Mouse (Mus musculus) C2C12 (cell line): ENCODE results near the gene Taar3. TPM values are rescaled to one million over a fixed set of nuclear protein-coding genes. Genes with fewer than 3 reads are reported as not detected.

Source experiments
- H3K27me3 ChIP-seq: one replicate; pipeline ENCODE4 v1.6.1; 2011; ENCODE audit not compliant: control insufficient read depth, insufficient read depth, insufficient read length
- H3K36me3 ChIP-seq: one replicate; pipeline ENCODE4 v1.6.1; 2011; ENCODE audit not compliant: control insufficient read depth, insufficient read depth
- H3K4me3 ChIP-seq: one replicate; pipeline ENCODE4 v1.5.1; 2011; ENCODE audit warnings: mild to moderate bottlenecking, control low read depth; ENCODE audit not compliant: poor library complexity, insufficient read depth, severe bottlenecking
- H3K79me2 ChIP-seq: one replicate; pipeline ENCODE4 v1.6.1; 2011; ENCODE audit not compliant: control insufficient read depth, insufficient read depth
- H3K79me3 ChIP-seq: one replicate; pipeline ENCODE4 v1.6.1; 2011; ENCODE audit warnings: low read depth, control low read depth
- H3ac ChIP-seq: one replicate; pipeline ENCODE3; 2011; ENCODE audit warnings: low read depth; ENCODE audit not compliant: control insufficient read depth, insufficient read length
- CEBPB ChIP-seq: IDR thresholded peaks from one replicate; pipeline ENCODE4 v1.6.1; 2011; ENCODE audit warnings: low read depth, mild to moderate bottlenecking, control low read depth, moderate library complexity
- CTCF ChIP-seq: IDR thresholded peaks from one replicate; pipeline ENCODE4 v1.5.1; 2011; ENCODE audit not compliant: control insufficient read depth, insufficient read depth, insufficient read length
- FOSL1 ChIP-seq: IDR thresholded peaks from one replicate; pipeline ENCODE4 v1.8.0; 2011; ENCODE audit warnings: mild to moderate bottlenecking, low read length; ENCODE audit not compliant: poor library complexity, insufficient read depth, severe bottlenecking
- MAX ChIP-seq: IDR thresholded peaks from one replicate; pipeline ENCODE4 v1.6.1; 2011; ENCODE audit warnings: mild to moderate bottlenecking, control low read depth
- MYOD1 ChIP-seq: IDR thresholded peaks from one replicate; pipeline ENCODE4 v1.6.1; 2011; ENCODE audit warnings: low read depth; ENCODE audit not compliant: control insufficient read depth, insufficient read length
- MYOG ChIP-seq: IDR thresholded peaks from one replicate; pipeline ENCODE4 v1.6.1; 2011; ENCODE audit not compliant: control insufficient read depth, insufficient read length; ENCODE audit errors: extremely low read depth
- USF1 ChIP-seq: IDR thresholded peaks from one replicate; pipeline ENCODE4 v1.6.1; 2011; ENCODE audit warnings: low read depth, mild to moderate bottlenecking, control low read depth, moderate library complexity
- polyA plus RNA-seq: library from polyadenylated mRNA; unstranded; fragments of >200 nt; fragmentation: generic; extraction: Trizol; gene quantifications from one replicate; pipeline ENCODE4 v1.2.1, GENCODE M21; 2012; ENCODE audit warnings: missing spikeins

The Taar3 gene
- polyA plus RNA-seq, 1 experiment, result not detected

GRCm38 (mm10) chr10:23978901-23979705, 29.7 kb downstream of the Taar3 start:
- no peaks in the 10 kb centered on the region for H3K36me3 ChIP-seq
- no peaks in the 10 kb centered on the region for H3K27me3 ChIP-seq
- no peak overlapping the region for H3K4me3 ChIP-seq
- TF ChIP-seq CTCF, result peak; percentile 31
- no peak for TF ChIP-seq MYOD1
- no peaks in the 10 kb centered on the region for H3K79me2 ChIP-seq
- no peak overlapping the region for H3ac ChIP-seq
- no peaks in the 10 kb centered on the region for H3K79me3 ChIP-seq

- Histone ChIP-seq H3K79me3 (no peaks in the 10 kb centered on the region), H3ac (no peak within 1 kb of the TSS), H3K79me2 (no peaks in the 10 kb centered on the region), H3K36me3 (no peaks in the 10 kb centered on the region), H3K4me3 (no peak within 1 kb of the TSS), H3K27me3 (peaks cover 7% of the 10 kb centered on the region)
- TF ChIP-seq FOSL1, result no peak
- TF ChIP-seq MYOD1, result no peak
- no peak for TF ChIP-seq MYOG
- no peak for TF ChIP-seq USF1
- no peak for TF ChIP-seq CEBPB
- no peak for TF ChIP-seq MAX
- TF ChIP-seq CTCF, result no peak
Observed at GRCm38 (mm10) chr10:23985546-23985945, 36.2 kb downstream of the Taar3 start, which contains the start of gene Taar6. Taar6 (minus strand) TSS chr10:23985646.

GRCm38 (mm10) chr10:23986419-23986818, 37.1 kb downstream of the Taar3 start:
- Histone ChIP-seq H3K79me2 (no peaks in the 10 kb centered on the region), H3ac (no peak overlapping the region), H3K4me3 (no peak overlapping the region), H3K79me3 (no peaks in the 10 kb centered on the region), H3K36me3 (no peaks in the 10 kb centered on the region), H3K27me3 (peaks cover 7% of the 10 kb centered on the region)
- no peak for TF ChIP-seq USF1
- no peak for TF ChIP-seq CEBPB
- TF ChIP-seq MYOD1, result no peak
- TF ChIP-seq FOSL1, result no peak
- no peak for TF ChIP-seq MAX
- no peak for TF ChIP-seq CTCF
- TF ChIP-seq MYOG, result no peak

- Histone ChIP-seq H3ac (no peak within 1 kb of the TSS), H3K79me3 (no peaks in the 10 kb centered on the region), H3K79me2 (no peaks in the 10 kb centered on the region), H3K36me3 (no peaks in the 10 kb centered on the region), H3K4me3 (no peak within 1 kb of the TSS), H3K27me3 (peaks cover 7% of the 10 kb centered on the region)
- TF ChIP-seq MYOD1 (no peak), CEBPB (no peak), MYOG (no peak), CTCF (no peak), FOSL1 (no peak), USF1 (no peak), MAX (no peak)
Observed at GRCm38 (mm10) chr10:23993381-23993780, 44.0 kb downstream of the Taar3 start, which contains the start of gene Taar7a. Taar7a (minus strand) TSS chr10:23993481.

GRCm38 (mm10) chr10:23999639-24000038, 50.3 kb downstream of the Taar3 start, which contains the start of gene Taar7b:
Taar7b (plus strand) TSS chr10:23999939.
- no peaks in the 10 kb centered on the region for H3K79me3 ChIP-seq
- TF ChIP-seq FOSL1 (no peak), MAX (no peak), MYOD1 (no peak), CEBPB (no peak), CTCF (no peak), MYOG (no peak), USF1 (no peak)
- no peaks in the 10 kb centered on the region for H3K36me3 ChIP-seq
- H3K79me2 ChIP-seq, result no peaks in the 10 kb centered on the region
- H3ac ChIP-seq, result no peak within 1 kb of the TSS
- no peak within 1 kb of the TSS for H3K4me3 ChIP-seq
- H3K27me3 ChIP-seq, result no peaks in the 10 kb centered on the region

Other genes with a start within 250 kb of the Taar3 start
- 6,760 TPM for gene Rps12, start 162.3 kb upstream of the Taar3 start, polyA plus RNA-seq
- gene Slc18b1, start 152.6 kb upstream of the Taar3 start, polyA plus RNA-seq, result 7.3 TPM
- gene Vnn3, start 98.1 kb upstream of the Taar3 start, polyA plus RNA-seq, result not detected
- gene Vnn1, start 54.9 kb upstream of the Taar3 start, polyA plus RNA-seq, result 0.16 TPM
- not detected for gene Taar1, start 29.2 kb upstream of the Taar3 start, polyA plus RNA-seq
- not detected for gene Taar2, start 11.0 kb upstream of the Taar3 start, polyA plus RNA-seq
- not detected for gene Taar4, start 10.9 kb downstream of the Taar3 start, polyA plus RNA-seq
- gene Taar5, start 21.1 kb downstream of the Taar3 start, polyA plus RNA-seq, result not detected
- gene Taar6, start 36.1 kb downstream of the Taar3 start, polyA plus RNA-seq, result not detected
- not detected for gene Taar7a, start 43.9 kb downstream of the Taar3 start, polyA plus RNA-seq
- not detected for gene Taar7b, start 50.4 kb downstream of the Taar3 start, polyA plus RNA-seq
- not detected for gene Taar7d, start 77.7 kb downstream of the Taar3 start, polyA plus RNA-seq
- gene Taar7e, start 88.1 kb downstream of the Taar3 start, polyA plus RNA-seq, result not detected
- gene Taar7f, start 100.0 kb downstream of the Taar3 start, polyA plus RNA-seq, result not detected
- gene Taar8a, start 126.9 kb downstream of the Taar3 start, polyA plus RNA-seq, result not detected
- not detected for gene Taar8b, start 142.7 kb downstream of the Taar3 start, polyA plus RNA-seq
- not detected for gene Taar8c, start 152.4 kb downstream of the Taar3 start, polyA plus RNA-seq
- not detected for gene Taar9, start 160.0 kb downstream of the Taar3 start, polyA plus RNA-seq
- 29.9 TPM for gene Stx7, start 199.7 kb downstream of the Taar3 start, polyA plus RNA-seq